Mouse (Mus musculus): ENCODE measurements around the gene Fam168a. TPM values are rescaled to one million over a fixed set of nuclear protein-coding genes. Genes with fewer than 3 reads are reported as not detected.

Gene Fam168a
- total RNA-seq, 1 experiment from 2014 or later = 20.5 TPM

GRCm38 (mm10) chr7:100854137-100854814, 147.8 kb downstream of the Fam168a start:
- no peak for ATAC-seq (replicated peaks; ENCODE audit: insufficient number of reproducible peaks, low FRiP score, low TSS enrichment, poor library complexity, severe bottlenecking)

GRCm38 (mm10) chr7:100854861-100855260, 148.4 kb downstream of the Fam168a start:
- no peak for ATAC-seq (replicated peaks; ENCODE audit: insufficient number of reproducible peaks, low FRiP score, low TSS enrichment, poor library complexity, severe bottlenecking)

- ATAC-seq (replicated peaks; ENCODE audit: insufficient number of reproducible peaks, low FRiP score, low TSS enrichment, poor library complexity, severe bottlenecking) = no peak
Measured at GRCm38 (mm10) chr7:100855300-100855699, 148.9 kb downstream of the Fam168a start.

GRCm38 (mm10) chr7:100855795-100856573, 149.5 kb downstream of the Fam168a start:
- peak; percentile 73 for ATAC-seq (replicated peaks; ENCODE audit: insufficient number of reproducible peaks, low FRiP score, low TSS enrichment, poor library complexity, severe bottlenecking)

GRCm38 (mm10) chr7:100860450-100860849, 154.0 kb downstream of the Fam168a start:
- ATAC-seq (replicated peaks; ENCODE audit: insufficient number of reproducible peaks, low FRiP score, low TSS enrichment, poor library complexity, severe bottlenecking) = no peak

- no peak for ATAC-seq (replicated peaks; ENCODE audit: insufficient number of reproducible peaks, low FRiP score, low TSS enrichment, poor library complexity, severe bottlenecking)
Measured at GRCm38 (mm10) chr7:100861209-100861608, 154.8 kb downstream of the Fam168a start.

- ATAC-seq (replicated peaks; ENCODE audit: insufficient number of reproducible peaks, low FRiP score, low TSS enrichment, poor library complexity, severe bottlenecking) = no peak
Measured at GRCm38 (mm10) chr7:100862353-100862752, 155.9 kb downstream of the Fam168a start.

- peak; percentile 91 for ATAC-seq (replicated peaks; ENCODE audit: insufficient number of reproducible peaks, low FRiP score, low TSS enrichment, poor library complexity, severe bottlenecking)
Measured at GRCm38 (mm10) chr7:100862828-100863638, 156.6 kb downstream of the Fam168a start, which contains the start of gene Relt. Relt (minus strand) TSS chr7:100863446.

- ATAC-seq (replicated peaks; ENCODE audit: insufficient number of reproducible peaks, low FRiP score, low TSS enrichment, poor library complexity, severe bottlenecking) = no peak
Measured at GRCm38 (mm10) chr7:100866675-100867074, 160.2 kb downstream of the Fam168a start.

- ATAC-seq (replicated peaks; ENCODE audit: insufficient number of reproducible peaks, low FRiP score, low TSS enrichment, poor library complexity, severe bottlenecking) = no peak
Measured at GRCm38 (mm10) chr7:100867561-100867960, 161.1 kb downstream of the Fam168a start.

GRCm38 (mm10) chr7:100868551-100868950, 162.1 kb downstream of the Fam168a start:
- peak; percentile 70 for ATAC-seq (replicated peaks; ENCODE audit: insufficient number of reproducible peaks, low FRiP score, low TSS enrichment, poor library complexity, severe bottlenecking)

- ATAC-seq (replicated peaks; ENCODE audit: insufficient number of reproducible peaks, low FRiP score, low TSS enrichment, poor library complexity, severe bottlenecking) = peak; percentile 76
Measured at GRCm38 (mm10) chr7:100869877-100870629, 163.6 kb downstream of the Fam168a start.

GRCm38 (mm10) chr7:100871355-100871754, 164.9 kb downstream of the Fam168a start:
- no peak for ATAC-seq (replicated peaks; ENCODE audit: insufficient number of reproducible peaks, low FRiP score, low TSS enrichment, poor library complexity, severe bottlenecking)

GRCm38 (mm10) chr7:100871892-100872291, 165.5 kb downstream of the Fam168a start:
- ATAC-seq (replicated peaks; ENCODE audit: insufficient number of reproducible peaks, low FRiP score, low TSS enrichment, poor library complexity, severe bottlenecking) = no peak

- ATAC-seq (replicated peaks; ENCODE audit: insufficient number of reproducible peaks, low FRiP score, low TSS enrichment, poor library complexity, severe bottlenecking) = no peak
Measured at GRCm38 (mm10) chr7:100873197-100873596, 166.8 kb downstream of the Fam168a start.

- ATAC-seq (replicated peaks; ENCODE audit: insufficient number of reproducible peaks, low FRiP score, low TSS enrichment, poor library complexity, severe bottlenecking) = no peak
Measured at GRCm38 (mm10) chr7:100875822-100876221, 169.4 kb downstream of the Fam168a start.

- no peak for ATAC-seq (replicated peaks; ENCODE audit: insufficient number of reproducible peaks, low FRiP score, low TSS enrichment, poor library complexity, severe bottlenecking)
Measured at GRCm38 (mm10) chr7:100876293-100876692, 169.9 kb downstream of the Fam168a start.

GRCm38 (mm10) chr7:100876771-100877170, 170.3 kb downstream of the Fam168a start:
- no peak for ATAC-seq (replicated peaks; ENCODE audit: insufficient number of reproducible peaks, low FRiP score, low TSS enrichment, poor library complexity, severe bottlenecking)

Data from monocyte, adult 5-6 weeks (primary cell).